Mouse (Mus musculus): ENCODE results near the gene Clic4. TPM values are rescaled to one million over a fixed set of nuclear protein-coding genes. Genes with fewer than 3 reads are reported as not detected.
"Not testable (repeated sequence)": the region's sequence is repeated elsewhere in the genome, so short reads cannot be mapped to it uniquely, and the experiment has no call there.

The Clic4 gene
- polyA plus RNA-seq, 1 experiment from 2014 or later: 179 TPM

DNA sequence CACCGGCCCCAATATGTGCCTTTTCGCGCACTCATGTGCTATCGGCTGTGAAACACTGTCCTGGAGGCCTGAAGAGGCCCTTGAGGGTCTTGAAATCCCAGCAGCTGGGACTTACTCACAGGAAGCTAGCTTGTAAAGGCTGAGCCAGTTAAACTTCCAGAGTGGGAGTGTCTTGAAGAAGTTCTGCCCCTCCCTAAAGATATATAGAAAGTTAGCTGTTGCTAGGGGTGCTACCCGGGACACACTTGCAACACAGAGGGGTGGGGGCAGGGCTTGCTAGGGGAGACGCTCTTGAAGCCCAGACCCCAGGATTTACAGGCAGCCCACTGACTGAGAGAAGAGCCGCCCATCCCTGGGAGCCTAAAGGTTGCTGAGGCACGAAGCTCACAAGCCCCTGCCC, 12.8 kb upstream of the Clic4 start:
- Histone ChIP-seq H3K9ac (ENCODE audit: low read length) (no peak overlapping the region), H3K9me3 (ENCODE audit: control insufficient read depth, low read length) (no peaks in the 10 kb centered on the region), H3K27me3 (ENCODE audit: control insufficient read depth, insufficient read depth, low read depth, low read length) (no peaks in the 10 kb centered on the region), H3K36me3 (ENCODE audit: control insufficient read depth, insufficient read depth, low read length) (no peaks in the 10 kb centered on the region), H3K4me2 (ENCODE audit: low read depth, low read length) (no peak overlapping the region), H3K4me1 (replicated peaks; ENCODE audit: control insufficient read depth, insufficient read depth, low read length) (peaks cover 26% of the 10 kb centered on the region), H3K27ac (ENCODE audit: low read length) (no peak overlapping the region), H3K4me3 (ENCODE audit: low read length) (no peak overlapping the region)
- ATAC-seq (ENCODE audit: low read depth): peak; percentile 41
- 37% methylated on average over 8 of the region's 8 CpGs for WGBS

DNA sequence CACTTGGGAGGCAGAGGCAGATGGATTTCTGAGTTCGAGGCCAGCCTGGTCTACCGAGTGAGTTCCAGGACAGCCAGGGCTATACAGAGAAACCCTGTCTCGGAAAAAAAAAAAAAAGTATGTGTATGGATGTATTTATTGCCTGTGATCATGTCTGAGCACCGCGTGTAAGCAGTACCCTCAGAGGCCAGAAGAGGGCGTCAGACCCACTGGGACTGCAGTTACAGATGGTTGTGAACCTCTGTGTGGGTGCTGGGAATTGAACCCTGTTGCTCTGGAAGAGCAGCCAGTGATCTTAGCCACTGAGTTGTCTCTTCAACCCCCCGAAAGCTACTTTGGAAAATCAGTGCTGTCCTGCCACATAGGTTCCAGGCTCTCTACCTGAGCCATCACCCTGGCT, 11.3 kb upstream of the Clic4 start:
- H3K4me1 ChIP-seq (replicated peaks; ENCODE audit: control insufficient read depth, insufficient read depth, low read length): peaks cover 26% of the 10 kb centered on the region
- H3K27me3 ChIP-seq (ENCODE audit: control insufficient read depth, insufficient read depth, low read depth, low read length): no peaks in the 10 kb centered on the region
- H3K4me3 ChIP-seq (ENCODE audit: low read length): no peak overlapping the region
- no peak overlapping the region for H3K27ac ChIP-seq (ENCODE audit: low read length)
- H3K4me2 ChIP-seq (ENCODE audit: low read depth, low read length): no peak overlapping the region
- H3K9me3 ChIP-seq (ENCODE audit: control insufficient read depth, low read length): no peaks in the 10 kb centered on the region
- H3K9ac ChIP-seq (ENCODE audit: low read length): no peak overlapping the region
- no peak for ATAC-seq (ENCODE audit: low read depth)
- WGBS: 82% methylated on average over 7 of the region's 7 CpGs
- no peaks in the 10 kb centered on the region for H3K36me3 ChIP-seq (ENCODE audit: control insufficient read depth, insufficient read depth, low read length)

DNA sequence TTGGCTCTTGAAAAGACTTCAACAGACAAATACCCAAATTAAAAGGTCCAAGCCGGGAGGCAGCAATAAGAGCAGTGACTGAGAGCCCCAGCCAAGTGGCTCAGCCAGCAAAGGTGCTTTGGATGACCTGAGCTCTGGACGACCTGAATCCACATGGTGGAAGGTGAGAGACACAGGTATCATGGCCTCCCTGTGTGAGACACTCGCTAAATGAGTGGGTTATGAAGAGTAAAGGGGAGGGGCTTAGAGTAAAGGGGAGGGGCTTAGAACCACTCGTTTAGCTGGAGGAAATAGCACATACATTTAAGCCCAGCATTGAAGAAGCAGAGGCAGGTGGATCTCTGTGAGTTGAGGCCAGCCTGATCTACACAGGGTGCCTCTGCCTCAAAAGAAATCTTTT, 10.8 kb upstream of the Clic4 start:
- Histone ChIP-seq H3K27me3 (ENCODE audit: control insufficient read depth, insufficient read depth, low read depth, low read length) (no peaks in the 10 kb centered on the region), H3K4me1 (replicated peaks; ENCODE audit: control insufficient read depth, insufficient read depth, low read length) (peaks cover 26% of the 10 kb centered on the region), H3K9me3 (ENCODE audit: control insufficient read depth, low read length) (no peaks in the 10 kb centered on the region), H3K27ac (ENCODE audit: low read length) (no peak overlapping the region), H3K4me2 (ENCODE audit: low read depth, low read length) (no peak overlapping the region), H3K9ac (ENCODE audit: low read length) (no peak overlapping the region), H3K36me3 (ENCODE audit: control insufficient read depth, insufficient read depth, low read length) (no peaks in the 10 kb centered on the region), H3K4me3 (ENCODE audit: low read length) (no peak overlapping the region)
- no peak for ATAC-seq (ENCODE audit: low read depth)
- WGBS: 70% methylated on average over 4 of the region's 4 CpGs

DNA sequence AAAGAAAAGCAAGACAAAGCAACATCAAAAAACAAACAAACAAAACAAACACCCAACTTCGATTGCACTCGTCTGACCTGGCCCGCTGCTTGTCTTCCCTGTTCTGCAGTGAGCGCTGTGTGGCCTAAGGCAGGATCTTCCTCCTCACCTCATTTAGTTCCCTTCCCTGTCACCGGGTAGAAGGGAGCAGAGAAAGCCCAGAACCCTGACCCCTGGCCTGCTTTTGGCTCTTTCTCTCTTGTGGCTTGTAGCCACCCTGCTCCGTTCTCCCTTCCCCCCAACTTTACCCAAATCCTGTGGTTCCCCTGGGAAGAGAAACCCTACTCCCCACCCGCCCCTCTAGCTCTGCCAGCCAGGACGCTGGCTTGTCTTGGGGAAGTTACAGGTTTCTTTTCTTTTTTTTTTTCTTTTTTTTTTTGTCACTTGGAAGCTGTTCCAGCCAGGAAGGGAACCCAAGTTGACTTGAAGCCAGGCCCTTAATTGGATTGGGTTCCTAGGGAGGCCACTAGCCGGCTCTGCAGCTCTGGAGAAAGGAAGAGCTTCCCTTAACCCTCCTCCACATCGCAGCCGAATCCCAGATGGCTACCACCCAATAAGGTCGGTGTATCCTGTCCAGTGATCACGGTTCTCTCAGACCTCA, 10.2 kb upstream of the Clic4 start:
- peak; percentile 39; the same call in 1 of the 2 replicates for ATAC-seq (ENCODE audit: low read depth)
- no peaks in the 10 kb centered on the region for H3K9me3 ChIP-seq (ENCODE audit: control insufficient read depth, low read length)
- H3K36me3 ChIP-seq (ENCODE audit: control insufficient read depth, insufficient read depth, low read length): no peaks in the 10 kb centered on the region
- H3K27me3 ChIP-seq (ENCODE audit: control insufficient read depth, insufficient read depth, low read depth, low read length): no peaks in the 10 kb centered on the region
- H3K27ac ChIP-seq (ENCODE audit: low read length): no peak overlapping the region
- H3K9ac ChIP-seq (ENCODE audit: low read length): no peak overlapping the region
- H3K4me3 ChIP-seq (ENCODE audit: low read length): no peak overlapping the region
- H3K4me2 ChIP-seq (ENCODE audit: low read depth, low read length): no peak overlapping the region
- 39% methylated on average over 13 of the region's 13 CpGs for WGBS
- peaks cover 22% of the 10 kb centered on the region for H3K4me1 ChIP-seq (replicated peaks; ENCODE audit: control insufficient read depth, insufficient read depth, low read length)

DNA sequence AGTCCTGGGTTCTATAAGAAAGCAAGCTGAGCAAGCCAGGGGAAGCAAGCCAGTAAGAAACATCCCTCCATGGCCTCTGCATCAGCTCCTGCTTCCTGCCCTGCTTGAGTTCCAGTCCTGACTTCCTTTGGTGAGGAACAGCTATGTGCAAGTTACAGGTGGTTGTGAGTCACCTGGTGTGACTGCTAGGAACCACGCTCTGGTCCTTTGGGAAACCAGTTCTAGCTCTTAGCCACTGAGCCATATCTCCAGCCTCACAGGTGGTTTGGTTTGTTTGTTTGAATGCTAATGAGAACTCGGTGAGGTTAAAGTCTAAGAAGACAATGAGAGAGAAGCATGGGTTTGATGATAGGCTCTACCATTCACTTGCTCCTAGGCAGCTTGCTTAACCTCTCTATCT, 7.4 kb upstream of the Clic4 start:
- not testable (repeated sequence) for ATAC-seq (ENCODE audit: low read depth); H3K4me1 ChIP-seq (replicated peaks; ENCODE audit: control insufficient read depth, insufficient read depth, low read length); H3K9ac ChIP-seq (ENCODE audit: low read length); H3K4me2 ChIP-seq (ENCODE audit: low read depth, low read length); H3K27me3 ChIP-seq (ENCODE audit: control insufficient read depth, insufficient read depth, low read depth, low read length); H3K4me3 ChIP-seq (ENCODE audit: low read length); H3K27ac ChIP-seq (ENCODE audit: low read length); H3K9me3 ChIP-seq (ENCODE audit: control insufficient read depth, low read length); H3K36me3 ChIP-seq (ENCODE audit: control insufficient read depth, insufficient read depth, low read length)
- 70% methylated on average over 2 of the region's 2 CpGs for WGBS

DNA sequence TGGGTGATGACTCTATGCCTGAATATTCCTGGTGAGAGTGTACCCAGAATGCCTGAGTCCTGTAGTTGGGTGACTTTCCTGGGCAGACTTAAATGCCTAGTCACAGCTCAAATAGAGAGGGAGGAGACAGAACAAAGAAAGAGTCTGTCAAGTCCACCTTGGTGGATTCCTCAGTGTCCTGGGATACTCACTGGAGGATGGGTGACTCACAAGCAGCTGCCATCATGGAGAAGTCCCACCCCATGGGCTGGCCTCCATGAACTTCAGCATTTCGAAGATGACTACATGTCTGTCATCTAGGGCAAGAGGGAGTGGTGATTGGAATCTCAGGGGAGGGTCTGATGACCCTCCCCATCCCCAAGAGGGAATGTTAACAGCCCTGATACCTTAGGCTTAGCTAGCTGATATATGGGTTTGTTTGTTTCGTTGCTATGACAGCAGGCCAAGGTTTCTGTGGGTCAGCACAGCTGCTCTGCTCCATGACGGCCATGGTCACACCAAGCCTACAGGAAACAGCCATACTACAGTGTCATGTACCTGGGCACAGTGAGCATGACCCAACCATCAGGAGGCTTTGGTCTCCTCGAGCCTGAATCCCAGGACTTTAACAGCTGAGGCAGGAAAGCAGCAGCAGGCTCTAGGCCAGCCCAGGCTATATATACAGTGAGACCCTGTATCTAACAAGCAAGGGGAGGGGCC, 4.2 kb upstream of the Clic4 start:
- ATAC-seq (ENCODE audit: low read depth): no peak
- no peak overlapping the region for H3K9ac ChIP-seq (ENCODE audit: low read length)
- H3K4me1 ChIP-seq (replicated peaks; ENCODE audit: control insufficient read depth, insufficient read depth, low read length): peaks cover 6% of the 10 kb centered on the region; the same call in 1 of the 2 replicates
- H3K36me3 ChIP-seq (ENCODE audit: control insufficient read depth, insufficient read depth, low read length): no peaks in the 10 kb centered on the region
- no peaks in the 10 kb centered on the region for H3K27me3 ChIP-seq (ENCODE audit: control insufficient read depth, insufficient read depth, low read depth, low read length)
- no peak overlapping the region for H3K27ac ChIP-seq (ENCODE audit: low read length)
- H3K4me3 ChIP-seq (ENCODE audit: low read length): no peak overlapping the region
- WGBS: 52% methylated on average over 4 of the region's 4 CpGs
- H3K9me3 ChIP-seq (ENCODE audit: control insufficient read depth, low read length): no peaks in the 10 kb centered on the region
- H3K4me2 ChIP-seq (ENCODE audit: low read depth, low read length): no peak overlapping the region

DNA sequence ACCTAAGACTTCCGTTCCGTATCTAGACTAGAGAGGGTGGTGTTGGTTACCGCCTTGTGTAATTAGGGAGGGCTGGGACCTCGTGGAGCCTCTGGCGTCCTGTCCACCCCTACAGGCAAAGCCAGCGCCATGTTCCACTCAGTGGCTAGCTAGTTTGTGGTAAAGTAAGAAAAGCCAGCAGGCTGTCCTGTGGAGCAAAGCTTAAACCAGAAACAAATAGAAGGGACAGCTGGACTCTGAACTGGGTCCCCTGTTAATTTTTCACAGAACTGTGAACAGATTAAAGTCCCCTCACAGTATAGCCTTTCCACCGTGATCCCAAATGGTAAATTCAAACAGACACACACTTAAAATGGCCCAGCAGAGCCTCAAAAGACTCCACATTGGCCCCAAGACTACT, 2.1 kb upstream of the Clic4 start:
- Histone ChIP-seq H3K9ac (ENCODE audit: low read length) (no peak overlapping the region), H3K4me3 (ENCODE audit: low read length) (no peak overlapping the region), H3K9me3 (ENCODE audit: control insufficient read depth, low read length) (no peaks in the 10 kb centered on the region), H3K4me2 (ENCODE audit: low read depth, low read length) (no peak overlapping the region), H3K36me3 (ENCODE audit: control insufficient read depth, insufficient read depth, low read length) (no peaks in the 10 kb centered on the region), H3K27me3 (ENCODE audit: control insufficient read depth, insufficient read depth, low read depth, low read length) (no peaks in the 10 kb centered on the region), H3K27ac (ENCODE audit: low read length) (no peak overlapping the region), H3K4me1 (replicated peaks; ENCODE audit: control insufficient read depth, insufficient read depth, low read length) (peaks cover 16% of the 10 kb centered on the region)
- WGBS: 78% methylated on average over 7 of the region's 7 CpGs
- ATAC-seq (ENCODE audit: low read depth): no peak

DNA sequence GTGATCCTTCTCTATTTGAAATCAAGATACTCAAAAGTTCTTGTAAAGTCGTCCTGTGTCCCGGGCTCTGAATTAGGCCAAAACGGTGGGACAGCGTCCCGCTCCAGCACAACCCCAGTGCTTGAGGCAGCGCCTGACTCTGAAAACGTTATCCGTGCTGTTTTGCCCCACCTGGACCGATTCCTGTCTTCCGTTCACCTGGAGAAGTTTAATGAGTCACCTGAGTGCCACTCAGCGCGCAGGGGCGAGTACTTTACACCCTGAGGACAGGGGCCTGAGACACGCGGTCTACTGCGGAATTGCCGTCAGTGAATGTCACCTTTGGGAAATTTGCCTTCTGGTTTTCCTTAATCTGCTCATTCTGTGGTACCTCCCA, 681 bp upstream of the Clic4 start:
- Histone ChIP-seq H3K36me3 (ENCODE audit: control insufficient read depth, insufficient read depth, low read length) (no peaks in the 10 kb centered on the region), H3K27ac (ENCODE audit: low read length) (peak overlapping the region; percentile 68), H3K4me1 (replicated peaks; ENCODE audit: control insufficient read depth, insufficient read depth, low read length) (peaks cover 23% of the 10 kb centered on the region), H3K27me3 (ENCODE audit: control insufficient read depth, insufficient read depth, low read depth, low read length) (no peaks in the 10 kb centered on the region), H3K4me3 (ENCODE audit: low read length) (peak overlapping the region; percentile 50), H3K4me2 (ENCODE audit: low read depth, low read length) (peak overlapping the region; percentile 61), H3K9me3 (ENCODE audit: control insufficient read depth, low read length) (no peaks in the 10 kb centered on the region), H3K9ac (ENCODE audit: low read length) (peak overlapping the region; percentile 59)
- ATAC-seq (ENCODE audit: low read depth): peak; percentile 15
- WGBS: 5% methylated on average over 17 of the region's 17 CpGs

DNA sequence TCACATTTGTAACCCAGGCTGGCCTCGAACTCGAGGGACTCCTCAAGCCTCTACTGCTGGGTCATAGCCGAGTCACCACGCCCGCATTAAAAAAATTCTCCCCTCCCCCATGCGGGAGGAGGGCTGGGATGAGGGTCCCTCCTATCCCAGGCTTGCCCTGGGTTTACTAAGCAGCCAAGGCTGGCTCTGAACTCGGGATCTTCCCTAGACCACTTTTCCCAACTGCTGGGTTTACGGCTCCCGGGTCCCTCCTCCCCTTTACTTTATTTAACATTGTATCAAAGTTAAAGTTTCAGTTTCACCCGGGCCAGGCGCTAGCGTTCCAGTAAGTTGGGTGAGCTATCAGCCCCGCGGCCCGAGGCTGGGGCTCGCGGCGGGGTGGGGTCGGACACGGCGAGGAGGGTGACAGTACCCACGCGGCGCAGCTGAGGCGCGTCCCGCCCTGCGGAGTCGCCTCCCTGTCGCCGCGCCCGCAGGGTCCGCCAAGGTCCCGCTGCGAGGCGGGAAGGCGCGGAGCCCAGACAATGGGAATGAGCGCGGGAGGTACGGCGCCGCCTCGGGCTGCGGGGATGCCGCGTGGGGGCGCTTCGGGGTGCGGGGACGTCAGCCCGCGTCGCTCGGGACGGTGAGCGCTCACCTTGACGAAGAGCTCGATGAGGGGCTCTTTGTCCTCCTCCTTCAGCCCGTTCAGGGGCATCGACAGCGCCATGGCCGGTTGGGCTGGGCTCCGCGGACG, 565 bp downstream of the Clic4 start:
- H3K9ac ChIP-seq (ENCODE audit: low read length): peak overlapping the region; percentile 82
- no peaks in the 10 kb centered on the region for H3K9me3 ChIP-seq (ENCODE audit: control insufficient read depth, low read length)
- peak overlapping the region; percentile 94 for H3K27ac ChIP-seq (ENCODE audit: low read length)
- peak; percentile 36 for ATAC-seq (ENCODE audit: low read depth)
- no peaks in the 10 kb centered on the region for H3K27me3 ChIP-seq (ENCODE audit: control insufficient read depth, insufficient read depth, low read depth, low read length)
- no peaks in the 10 kb centered on the region for H3K36me3 ChIP-seq (ENCODE audit: control insufficient read depth, insufficient read depth, low read length)
- peak overlapping the region; percentile 76 for H3K4me3 ChIP-seq (ENCODE audit: low read length)
- H3K4me2 ChIP-seq (ENCODE audit: low read depth, low read length): peak overlapping the region; percentile 66
- H3K4me1 ChIP-seq (replicated peaks; ENCODE audit: control insufficient read depth, insufficient read depth, low read length): peaks cover 33% of the 10 kb centered on the region
- under 1% methylated on average over 54 of the region's 67 CpGs for WGBS
